Mouse (Mus musculus) neural tube, embryonic 15.5 days (tissue): ENCODE measurements around the gene Zc3h7a. TPM values are rescaled to one million over a fixed set of nuclear protein-coding genes. Genes with fewer than 3 reads are reported as not detected.
A peak's percentile ranks its signal among the peaks of the same experiment; 100 is the strongest.

Source experiments
- ATAC-seq: fragments of 200-750 bp; cut with Nextera tagmentation; 2 replicates; pipeline ENCODE4 v1.8.0; 2017; ENCODE audit warnings: mild to moderate bottlenecking, moderate TSS enrichment, moderate library complexity; ENCODE audit not compliant: low FRiP score
- H3K27ac ChIP-seq: fragments of 300-500 bp; sonication (generic); replicated peaks from 2 replicates; pipeline ENCODE4 v1.5.1; 2015; ENCODE audit warnings: mild to moderate bottlenecking, inconsistent platforms
- H3K27me3 ChIP-seq: fragments of 300-500 bp; sonication (generic); replicated peaks from 2 replicates; pipeline ENCODE4 v1.6.1; 2015; ENCODE audit warnings: inconsistent platforms
- H3K36me3 ChIP-seq: fragments of 300-500 bp; sonication (generic); 2 replicates; pipeline ENCODE4 v1.6.1; 2015; ENCODE audit warnings: inconsistent platforms
- H3K4me1 ChIP-seq: fragments of 300-500 bp; sonication (generic); 2 replicates; pipeline ENCODE4 v1.6.1; 2015; ENCODE audit warnings: inconsistent platforms
- H3K4me2 ChIP-seq: fragments of 300-500 bp; sonication (generic); 2 replicates; pipeline ENCODE4 v1.6.1; 2015; ENCODE audit warnings: inconsistent platforms, mild to moderate bottlenecking, moderate library complexity
- H3K4me3 ChIP-seq: fragments of 300-500 bp; sonication (generic); replicated peaks from 2 replicates; pipeline ENCODE4 v1.5.1; 2015; ENCODE audit warnings: mild to moderate bottlenecking, inconsistent platforms
- H3K9ac ChIP-seq: fragments of 300-500 bp; sonication (generic); replicated peaks from 2 replicates; pipeline ENCODE4 v1.6.1; 2015; ENCODE audit warnings: mild to moderate bottlenecking, inconsistent platforms
- H3K9me3 ChIP-seq: fragments of 300-500 bp; sonication (generic); replicated peaks from 2 replicates; pipeline ENCODE4 v1.6.1; 2016; ENCODE audit warnings: inconsistent platforms
- whole genome bisulfite sequencing: fragments of 180-500 bp; shearing (Covaris S2); methylation state at CpG from one replicate; pipeline ENCODE4 v1.1.7; 2015; ENCODE audit warnings: mixed read lengths; 5-methylcytosine and 5-hydroxymethylcytosine counted together
- polyA plus RNA-seq: library from polyadenylated mRNA; unstranded; fragments of >200 nt; fragmentation: Nextera tagmentation; extraction: Ambion mirVana; gene quantifications from 2 replicates; pipeline ENCODE4 v1.2.1, GENCODE M21; 2015

The Zc3h7a gene
- polyA plus RNA-seq = 72.7 and 73.4 TPM in 2 replicates

DNA sequence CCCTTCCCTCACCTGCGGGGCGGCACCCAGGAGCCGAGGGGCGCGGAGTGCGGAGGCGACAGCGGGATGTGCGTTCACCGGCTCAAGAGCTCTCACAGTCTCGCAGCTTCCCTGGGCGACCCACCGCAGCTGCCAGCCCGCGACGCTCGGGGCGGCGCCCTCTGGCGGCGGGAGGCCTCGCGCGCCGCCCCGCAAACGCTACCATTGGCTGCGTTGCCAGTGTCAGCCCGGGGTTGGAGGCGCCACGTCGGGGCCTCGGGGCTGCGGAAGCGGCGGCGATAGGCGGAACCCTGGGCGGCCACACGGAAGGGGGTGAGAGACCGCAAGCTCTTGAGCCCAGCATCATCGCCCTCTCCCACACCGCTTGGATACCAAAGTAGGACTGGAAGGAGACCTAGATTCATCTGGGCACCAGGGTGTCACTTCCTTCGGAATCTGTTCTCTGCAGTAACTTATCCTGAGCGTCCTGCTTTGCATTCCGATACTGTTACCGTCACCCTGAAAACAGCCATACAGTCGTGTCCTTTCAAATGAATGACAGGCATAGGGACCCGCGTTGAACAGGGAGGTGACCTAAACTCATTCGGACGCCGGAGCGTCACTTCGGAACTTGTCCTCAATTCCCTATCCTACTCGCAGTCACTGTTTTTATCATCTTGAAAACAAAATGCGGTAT, at the start of gene Zc3h7a:
Gene Zc3h7a, minus strand, starts transcription at position 186 of the 676 bp plus-strand sequence.
- peak; percentile 94 for ATAC-seq
- Histone ChIP-seq H3K27me3 (0 out of 2 replicates have a peak, but pooled peaks cover 2% of the 10 kb centered on the region), H3K9ac (peak within 1 kb of the TSS; percentile 86), H3K27ac (peak within 1 kb of the TSS; percentile 91), H3K4me1 (peaks cover 24% of the 10 kb centered on the region), H3K4me3 (peak within 1 kb of the TSS; percentile 86), H3K9me3 (no peaks in the 10 kb centered on the region), H3K4me2 (peak within 1 kb of the TSS; percentile 83), H3K36me3 (no peaks in the 10 kb centered on the region)
- under 1% methylated on average over 57 of the region's 57 CpGs for WGBS

DNA sequence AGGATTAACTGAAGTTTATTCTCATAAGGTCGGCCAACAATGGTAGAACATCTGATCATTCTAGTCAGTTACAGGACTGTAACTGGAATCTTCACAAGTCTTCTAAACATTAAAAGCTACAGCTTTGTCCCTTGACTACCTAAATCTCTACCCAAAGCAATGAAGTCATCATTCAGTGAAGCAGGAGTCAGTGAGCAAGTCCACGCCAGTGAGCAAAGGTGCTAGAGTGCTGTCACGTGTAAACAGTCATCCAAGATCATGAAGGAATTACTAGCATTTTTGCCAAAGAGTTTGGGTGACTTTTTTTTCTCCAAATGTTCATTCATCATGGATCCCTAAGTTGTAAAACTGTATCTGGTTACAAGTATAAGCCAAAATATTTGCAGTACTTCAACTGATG, 41.6 kb upstream of the Zc3h7a start:
- no peaks in the 10 kb centered on the region for H3K27me3 ChIP-seq
- no peaks in the 10 kb centered on the region for H3K4me1 ChIP-seq
- H3K36me3 ChIP-seq = peaks cover 36% of the 10 kb centered on the region
- H3K9ac ChIP-seq = no peak overlapping the region
- H3K27ac ChIP-seq = no peak overlapping the region
- no peak overlapping the region for H3K4me3 ChIP-seq
- no peaks in the 10 kb centered on the region for H3K9me3 ChIP-seq
- ATAC-seq = no peak
- H3K4me2 ChIP-seq = no peak overlapping the region
- 91% methylated on average over 3 of the region's 3 CpGs for WGBS

GRCm38 (mm10) chr16:11203600-11204390, 27.6 kb upstream of the Zc3h7a start:
- Histone ChIP-seq H3K27ac (peak overlapping the region; percentile 77), H3K9ac (peak overlapping the region; percentile 85), H3K36me3 (peaks cover 37% of the 10 kb centered on the region), H3K4me2 (peak overlapping the region; percentile 78), H3K4me1 (peaks cover 31% of the 10 kb centered on the region), H3K4me3 (peak overlapping the region; percentile 79), H3K27me3 (no peaks in the 10 kb centered on the region), H3K9me3 (no peaks in the 10 kb centered on the region)
- peak; percentile 67; the same call in 1 of the 2 replicates for ATAC-seq
- 8% methylated on average over 24 of the region's 24 CpGs for WGBS

- Histone ChIP-seq H3K36me3 (peaks cover 39% of the 10 kb centered on the region), H3K9ac (peak within 1 kb of the TSS; percentile 85), H3K27ac (peak within 1 kb of the TSS; percentile 77), H3K4me2 (peak within 1 kb of the TSS; percentile 92), H3K27me3 (no peaks in the 10 kb centered on the region), H3K9me3 (no peaks in the 10 kb centered on the region), H3K4me1 (peaks cover 31% of the 10 kb centered on the region), H3K4me3 (peak within 1 kb of the TSS; percentile 79)
- under 1% methylated on average over 68 of the region's 68 CpGs for WGBS
- ATAC-seq = peak; percentile 99
These were observed 26.7 kb upstream of the Zc3h7a start, which contains the start of gene Rsl1d1 for GRCm38 (mm10) chr16:11202571-11203554. Gene Rsl1d1, minus strand, starts transcription at chr16:11203331.

DNA sequence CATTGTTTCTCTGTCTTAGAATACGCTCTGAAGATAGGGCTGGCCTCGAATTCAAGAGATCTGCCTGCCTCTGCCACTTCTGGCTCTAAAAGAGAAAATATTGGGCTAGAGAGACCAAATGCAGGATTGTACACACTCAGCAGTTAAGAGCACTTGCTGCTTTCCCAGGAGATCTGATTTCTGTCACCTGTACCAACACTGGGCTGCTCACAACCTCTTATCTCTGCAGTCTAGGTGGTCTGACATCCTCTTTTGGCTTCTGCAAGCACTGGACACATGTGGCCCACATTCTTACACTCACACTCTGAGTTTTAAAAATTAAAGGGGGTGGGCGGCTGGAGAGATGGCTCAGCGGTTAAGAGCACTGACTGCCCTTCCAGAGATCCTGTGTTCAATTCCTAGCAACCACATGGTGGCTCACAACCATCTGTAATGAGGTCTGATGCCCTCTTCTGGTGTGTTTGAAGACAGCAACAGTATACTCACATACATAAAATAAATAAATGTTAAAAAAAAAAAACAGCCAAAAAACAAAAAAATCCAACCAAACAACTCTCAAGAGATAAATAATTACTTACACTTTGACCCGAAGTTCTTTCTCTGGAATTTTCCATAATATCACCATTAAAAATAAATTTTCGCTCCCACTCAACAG, 25.7 kb upstream of the Zc3h7a start:
- peak overlapping the region; percentile 85; the same call in 1 of the 2 replicates for H3K9ac ChIP-seq
- 71% methylated on average over 6 of the region's 6 CpGs for WGBS
- H3K36me3 ChIP-seq = peaks cover 44% of the 10 kb centered on the region
- H3K9me3 ChIP-seq = no peaks in the 10 kb centered on the region
- peaks cover 31% of the 10 kb centered on the region for H3K4me1 ChIP-seq
- H3K27ac ChIP-seq = no peak overlapping the region
- ATAC-seq = no peak
- no peaks in the 10 kb centered on the region for H3K27me3 ChIP-seq
- peak overlapping the region; percentile 92 for H3K4me2 ChIP-seq
- H3K4me3 ChIP-seq = peak overlapping the region; percentile 79

GRCm38 (mm10) chr16:11200247-11200646, 24.1 kb upstream of the Zc3h7a start:
- peaks cover 60% of the 10 kb centered on the region for H3K36me3 ChIP-seq
- no peak overlapping the region for H3K4me2 ChIP-seq
- peaks cover 28% of the 10 kb centered on the region for H3K4me1 ChIP-seq
- no peak for ATAC-seq
- H3K27me3 ChIP-seq = no peaks in the 10 kb centered on the region
- H3K9ac ChIP-seq = no peak overlapping the region
- no peak overlapping the region for H3K4me3 ChIP-seq
- H3K9me3 ChIP-seq = no peaks in the 10 kb centered on the region
- WGBS = 89% methylated on average over 3 of the region's 3 CpGs
- no peak overlapping the region for H3K27ac ChIP-seq

- H3K4me2 ChIP-seq = no peak overlapping the region
- no peak for ATAC-seq
- no peak overlapping the region for H3K4me3 ChIP-seq
- H3K9me3 ChIP-seq = no peaks in the 10 kb centered on the region
- H3K36me3 ChIP-seq = peaks cover 78% of the 10 kb centered on the region
- H3K9ac ChIP-seq = no peak overlapping the region
- H3K4me1 ChIP-seq = peaks cover 11% of the 10 kb centered on the region
- no peaks in the 10 kb centered on the region for H3K27me3 ChIP-seq
- H3K27ac ChIP-seq = no peak overlapping the region
- WGBS = 70% methylated on average over 2 of the region's 2 CpGs
These were observed 22.3 kb upstream of the Zc3h7a start for GRCm38 (mm10) chr16:11198467-11198866.

DNA sequence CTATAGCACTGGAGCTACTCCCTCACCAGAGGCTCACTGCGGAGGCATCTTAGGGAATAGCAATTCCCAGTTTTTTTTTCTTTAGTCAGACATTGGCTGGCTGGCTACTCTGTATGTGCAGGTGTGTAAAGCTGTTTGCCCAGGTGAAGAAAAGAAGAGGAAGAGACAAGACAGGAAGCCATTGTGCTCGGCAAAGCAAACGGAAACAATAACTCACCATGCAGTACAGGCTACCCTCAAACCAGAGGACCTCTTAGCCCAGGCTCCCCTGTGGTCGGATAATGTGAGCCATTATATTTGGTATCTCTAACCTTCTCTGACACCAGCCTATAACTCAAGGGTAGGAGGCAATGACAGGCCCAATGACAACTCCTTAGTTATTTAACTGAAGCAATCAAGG, 20.9 kb upstream of the Zc3h7a start:
- no peak overlapping the region for H3K9ac ChIP-seq
- no peaks in the 10 kb centered on the region for H3K27me3 ChIP-seq
- H3K4me2 ChIP-seq = no peak overlapping the region
- peaks cover 9% of the 10 kb centered on the region for H3K4me1 ChIP-seq
- H3K27ac ChIP-seq = no peak overlapping the region
- 93% methylated on average over 4 of the region's 4 CpGs for WGBS
- H3K36me3 ChIP-seq = peaks cover 89% of the 10 kb centered on the region
- no peaks in the 10 kb centered on the region for H3K9me3 ChIP-seq
- H3K4me3 ChIP-seq = no peak overlapping the region
- no peak for ATAC-seq

DNA sequence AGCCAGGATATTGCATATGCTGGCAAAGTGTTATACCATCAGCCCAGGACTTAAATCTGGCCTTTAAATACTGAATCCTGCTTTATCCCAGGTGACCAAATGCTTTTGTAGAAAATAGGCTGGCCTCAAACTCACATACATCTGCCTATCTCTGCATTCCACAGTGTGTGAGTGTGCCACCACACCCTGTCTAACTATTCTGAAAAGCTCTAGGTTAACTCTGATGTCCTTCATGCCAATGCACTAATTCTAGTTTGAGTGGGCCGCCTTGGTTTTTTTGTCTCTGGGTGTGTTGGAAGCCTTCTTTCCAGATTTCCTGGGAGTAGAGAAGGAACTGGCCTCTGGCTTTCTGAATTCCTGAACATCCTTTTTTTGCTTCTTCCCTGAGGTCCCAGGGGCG, 17.0 kb upstream of the Zc3h7a start:
- Histone ChIP-seq H3K9ac (no peak overlapping the region), H3K4me3 (no peak overlapping the region), H3K4me1 (no peaks in the 10 kb centered on the region), H3K27me3 (no peaks in the 10 kb centered on the region), H3K27ac (no peak overlapping the region), H3K9me3 (no peaks in the 10 kb centered on the region), H3K36me3 (peaks cover 62% of the 10 kb centered on the region), H3K4me2 (no peak overlapping the region)
- ATAC-seq = no peak
- 100% methylated on average over 2 of the region's 2 CpGs for WGBS

- no peak overlapping the region for H3K27ac ChIP-seq
- no peaks in the 10 kb centered on the region for H3K9me3 ChIP-seq
- no peaks in the 10 kb centered on the region for H3K27me3 ChIP-seq
- H3K36me3 ChIP-seq = peaks cover 32% of the 10 kb centered on the region
- H3K9ac ChIP-seq = no peak overlapping the region
- WGBS = 89% methylated on average over 7 of the region's 7 CpGs
- H3K4me3 ChIP-seq = no peak overlapping the region
- no peaks in the 10 kb centered on the region for H3K4me1 ChIP-seq
- H3K4me2 ChIP-seq = no peak overlapping the region
- no peak for ATAC-seq
These were observed 14.0 kb upstream of the Zc3h7a start for GRCm38 (mm10) chr16:11190150-11190549.

DNA sequence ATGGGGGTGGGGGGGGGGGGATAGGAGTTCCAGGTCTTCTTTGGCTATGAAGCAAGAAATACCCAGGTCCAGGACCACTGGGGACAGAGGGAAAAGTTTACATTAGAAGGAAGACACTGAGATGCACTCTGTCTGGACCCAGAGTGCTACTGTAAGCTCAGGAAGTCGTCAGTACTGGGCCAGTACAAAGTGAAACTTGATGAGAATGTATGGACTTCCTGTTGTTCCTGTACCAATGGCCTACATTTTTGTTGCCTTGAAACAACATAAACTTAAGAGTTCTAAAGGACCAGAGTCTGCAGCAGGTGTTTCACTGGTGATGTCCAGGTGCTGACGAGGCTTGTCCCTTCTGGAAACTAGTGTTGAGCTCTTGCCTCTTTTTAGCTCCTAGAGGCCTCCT, 1.2 kb upstream of the Zc3h7a start:
- no peaks in the 10 kb centered on the region for H3K36me3 ChIP-seq
- 77% methylated on average over 2 of the region's 2 CpGs for WGBS
- no peaks in the 10 kb centered on the region for H3K9me3 ChIP-seq
- no peak overlapping the region for H3K27ac ChIP-seq
- peaks cover 24% of the 10 kb centered on the region for H3K4me1 ChIP-seq
- H3K4me2 ChIP-seq = no peak overlapping the region
- no peak overlapping the region for H3K4me3 ChIP-seq
- no peak overlapping the region for H3K9ac ChIP-seq
- no peak for ATAC-seq
- 0 out of 2 replicates have a peak, but pooled peaks cover 2% of the 10 kb centered on the region for H3K27me3 ChIP-seq
